Mouse (Mus musculus) layer of hippocampus, postnatal 10 days (tissue): ENCODE measurements at regions not wholly inside any gene's neighbourhood (a gene's known extent, or its start where the extent isn't known, plus 50 kb on each side); places are given as distances from the start of the nearest gene placed in this dataset.
"Not testable (repeated sequence)": the region's sequence is repeated elsewhere in the genome, so short reads cannot be mapped to it uniquely, and the experiment has no call there.

ENCODE experiments used
- DNase-seq, 2 experiments: peaks; one replicate each; pipeline ENCODE4 v3.0.0; 2021; ENCODE audit warnings: low spot score in 2 of 2

DNA sequence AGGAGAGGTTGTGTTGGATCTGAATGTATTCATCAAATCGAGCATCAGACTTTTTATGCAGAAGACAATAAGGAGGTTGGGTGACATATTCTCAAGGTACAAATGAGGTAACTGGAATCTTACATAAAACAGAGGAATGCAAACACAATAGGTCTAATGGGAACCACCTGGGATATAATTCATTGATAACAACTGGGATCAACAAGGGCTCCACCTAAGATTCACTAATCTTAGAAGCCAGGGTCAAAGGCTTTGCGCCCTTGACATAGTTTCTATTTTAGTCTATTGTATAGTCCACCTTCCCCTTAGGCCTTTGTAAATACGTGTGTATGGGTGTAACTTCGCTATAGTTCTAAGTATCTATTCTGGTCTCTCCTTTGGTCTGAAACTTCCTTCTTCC, 269.0 kb downstream of the Ankrd7 start:
- not testable (repeated sequence) for DNase-seq

DNA sequence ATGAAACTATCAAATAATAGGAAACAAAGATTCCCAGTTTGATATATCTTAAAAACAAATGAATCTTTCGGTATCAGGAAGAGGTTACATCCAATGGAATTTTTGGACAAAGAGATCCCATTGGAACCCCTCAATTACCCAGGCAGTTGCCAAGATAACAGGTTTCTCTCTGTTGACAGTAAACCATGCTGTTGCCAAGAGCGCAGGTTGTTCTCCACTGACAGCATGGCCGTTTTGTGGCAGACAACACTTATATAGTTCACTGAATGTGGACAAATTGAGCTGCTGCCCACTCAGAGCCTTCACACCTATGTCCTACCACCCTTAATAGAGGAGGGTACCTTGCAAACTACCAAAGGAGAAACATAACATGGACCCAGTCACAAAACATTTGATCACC, 297.4 kb downstream of the Ankrd7 start:
- no peak for DNase-seq

DNA sequence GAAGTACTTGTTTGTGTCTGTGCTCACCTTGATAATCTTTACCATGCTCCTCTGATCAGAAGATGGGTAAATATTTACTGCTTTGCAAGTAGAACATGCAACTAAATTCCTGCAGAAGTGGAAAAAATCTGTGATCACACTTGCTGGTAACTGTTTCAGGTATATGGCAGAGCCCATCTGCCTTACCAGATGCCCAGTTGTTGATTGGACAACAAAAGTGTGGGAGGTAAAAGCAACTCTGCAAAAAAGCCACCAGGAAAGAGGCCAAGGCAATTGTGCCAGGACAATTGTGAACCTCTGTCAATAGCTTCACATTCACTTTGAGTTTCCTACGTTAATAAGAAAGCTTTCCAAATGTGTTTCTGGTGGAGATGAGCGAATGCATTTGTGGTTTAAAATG, 298.1 kb downstream of the Ankrd7 start:
- peak; percentile 12 to 29 for DNase-seq
